Comparison of ENCODE assay signal across 18 mouse cellular contexts in genomic region chr19:44320316-44320715, GRCm38 (mm10). TPM values are rescaled to one million over a fixed set of nuclear protein-coding genes. Genes with fewer than 3 reads are reported as not detected.
"Had no signal": no experiment of that assay in that cellular context is flagged by ENCODE, and none has a peak within 500 bp of the region (broad histone marks: within the 10 kb centered on the region; RNA-seq: fewer than 3 reads in every experiment).

No protein-coding gene starts in this region.

- DNase-seq: retina, postnatal 1 day; right cerebral cortex, adult 18-20 months; right cerebral cortex, postnatal 14 days; right cerebral cortex, postnatal 25 days; right cerebral cortex, postnatal 4 days; spleen, adult 18-20 months; thymus, adult 18-20 months; thymus, adult 2 months; thymus, postnatal 14 days; thymus, postnatal 25 days; thymus, postnatal 36 days; thymus, postnatal 4 days had no signal

- H3K27ac ChIP-seq: neural tube, embryonic 12.5 days; neural tube, embryonic 13.5 days; neural tube, embryonic 15.5 days; stomach, embryonic 15.5 days; stomach, postnatal 0 days had no signal

- H3K27me3 ChIP-seq: neural tube, embryonic 12.5 days; neural tube, embryonic 13.5 days; neural tube, embryonic 15.5 days; stomach, embryonic 15.5 days had no signal

- H3K9ac ChIP-seq: neural tube, embryonic 12.5 days; neural tube, embryonic 13.5 days; neural tube, embryonic 15.5 days; stomach, embryonic 15.5 days had no signal

- H3K9me3 ChIP-seq: neural tube, embryonic 13.5 days; neural tube, embryonic 15.5 days; stomach, embryonic 15.5 days had no signal

- H3K4me1 ChIP-seq: neural tube, embryonic 12.5 days; stomach, embryonic 15.5 days had no signal

- H3K4me3 ChIP-seq: neural tube, embryonic 12.5 days; neural tube, embryonic 13.5 days; neural tube, embryonic 15.5 days; stomach, embryonic 15.5 days had no signal

- H3K36me3 ChIP-seq: neural tube, embryonic 12.5 days; neural tube, embryonic 13.5 days; neural tube, embryonic 15.5 days; stomach, embryonic 15.5 days had no signal

- H3K4me2 ChIP-seq: neural tube, embryonic 12.5 days; neural tube, embryonic 13.5 days; neural tube, embryonic 15.5 days; stomach, embryonic 15.5 days had no signal

RNA-seq across cellular contexts. Expression of gene Scd4, which starts 12.6 kb away (rescaled TPM):
- polyA plus RNA-seq: neural tube, embryonic 11.5 days had no signal
